25 mouse cellular contexts compared by ENCODE assay signal in genomic region chr7:6364761-6365160, GRCm38 (mm10). TPM values are rescaled to one million over a fixed set of nuclear protein-coding genes. Genes with fewer than 3 reads are reported as not detected.
DNase-seq lines count a peak whose midpoint lies in the region; ATAC-seq lines count a peak whose summit lies in the region.
"Had no signal": no experiment of that assay in that cellular context is flagged by ENCODE, and none has a peak within 500 bp of the region (broad histone marks: within the 10 kb centered on the region; RNA-seq: fewer than 3 reads in every experiment).

No protein-coding gene starts in this region.

- no peak overlapping the region for H3K4me3 ChIP-seq in hindbrain, embryonic 15.5 days
- H3K4me3 ChIP-seq in hindbrain, embryonic 16.5 days (ENCODE audit: low read length), result no peak overlapping the region
- H3K4me3 ChIP-seq: lung, embryonic 15.5 days; neural tube, embryonic 12.5 days had no signal

- WGBS in hindbrain, embryonic 15.5 days, result 64% methylated on average over 1 of the region's 1 CpGs
- WGBS in hindbrain, embryonic 16.5 days, result 50% methylated on average over 1 of the region's 1 CpGs

- H3K4me1 ChIP-seq in hindbrain, embryonic 15.5 days (replicated peaks), result peaks cover 16% of the 10 kb centered on the region
- peaks cover 6% of the 10 kb centered on the region for H3K4me1 ChIP-seq in hindbrain, embryonic 16.5 days (ENCODE audit: control insufficient read depth, insufficient read depth, low read depth, low read length)

- H3K9ac ChIP-seq in hindbrain, embryonic 15.5 days, result no peak overlapping the region
- no peak overlapping the region for H3K9ac ChIP-seq in hindbrain, embryonic 16.5 days (ENCODE audit: low read depth, low read length)
- H3K9ac ChIP-seq: limb, embryonic 12.5 days; liver, embryonic 14.5 days; lung, embryonic 15.5 days; midbrain, embryonic 13.5 days; neural tube, embryonic 12.5 days had no signal

- no peaks in the 10 kb centered on the region for H3K9me3 ChIP-seq in hindbrain, embryonic 15.5 days
- H3K9me3 ChIP-seq in hindbrain, embryonic 16.5 days (ENCODE audit: control insufficient read depth, low read length), result no peaks in the 10 kb centered on the region
- H3K9me3 ChIP-seq: limb, embryonic 12.5 days; lung, embryonic 15.5 days; midbrain, embryonic 13.5 days; neural tube, embryonic 12.5 days had no signal

- H3K27me3 ChIP-seq in hindbrain, embryonic 15.5 days, result no peaks in the 10 kb centered on the region
- H3K27me3 ChIP-seq in hindbrain, embryonic 16.5 days (replicated peaks; ENCODE audit: control insufficient read depth, insufficient read depth, low read length), result no peaks in the 10 kb centered on the region
- H3K27me3 ChIP-seq: limb, embryonic 12.5 days; lung, embryonic 15.5 days; midbrain, embryonic 13.5 days; neural tube, embryonic 12.5 days had no signal

- peak; percentile 6 for DNase-seq in retina, postnatal 1 day
- DNase-seq in retina, embryonic 14.5 days (ENCODE audit: low spot score), result no peak
- peak; percentile 94 for DNase-seq in R1 (ENCODE audit: low read depth, low spot score)
- DNase-seq in left cerebral cortex, adult 8-10 months (ENCODE audit: low spot score in 2 of 2), result no peak
- DNase-seq in layer of hippocampus, postnatal 10 days (ENCODE audit: low spot score in 2 of 2), result no peak
- DNase-seq: adrenal gland, adult 8-10 months; kidney, adult 8-10 months; kidney, postnatal 36 days; layer of hippocampus, adult 9-11 months; spleen, adult 18-20 months; thymus, adult 18-20 months; thymus, postnatal 4 days had no signal

- H3K27ac ChIP-seq in hindbrain, embryonic 15.5 days (replicated peaks), result no peak overlapping the region
- H3K27ac ChIP-seq in hindbrain, embryonic 16.5 days (ENCODE audit: low read depth, low read length), result no peak overlapping the region
- H3K27ac ChIP-seq: limb, embryonic 12.5 days; liver, embryonic 14.5 days; lung, embryonic 15.5 days; midbrain, embryonic 13.5 days; neural tube, embryonic 12.5 days had no signal

- H3K36me3 ChIP-seq in hindbrain, embryonic 15.5 days, result no peaks in the 10 kb centered on the region
- H3K36me3 ChIP-seq in hindbrain, embryonic 16.5 days (ENCODE audit: control insufficient read depth, insufficient read depth, low read length), result no peaks in the 10 kb centered on the region
- H3K36me3 ChIP-seq: limb, embryonic 12.5 days; lung, embryonic 15.5 days; midbrain, embryonic 13.5 days; neural tube, embryonic 12.5 days had no signal

- ATAC-seq in hindbrain, embryonic 15.5 days (ENCODE audit: low FRiP score, low read depth), result no peak
- no peak for ATAC-seq in hindbrain, embryonic 16.5 days
- ATAC-seq: CD4-positive, CD25-positive, alpha-beta regulatory T cell, adult 4 months; forebrain, embryonic 16.5 days; inflammation-experienced regulatory T-cells, adult 6 months; midbrain, embryonic 13.5 days had no signal

- H3K4me2 ChIP-seq in hindbrain, embryonic 15.5 days, result peak overlapping the region; percentile 58; the same call in 1 of the 2 replicates
- no peak overlapping the region for H3K4me2 ChIP-seq in hindbrain, embryonic 16.5 days (ENCODE audit: low read length)

RNA-seq across cellular contexts. Expression of gene Zfp78, which starts 1.7 kb away (rescaled TPM):
- 3.5 and 4.9 TPM in 2 replicates for polyA plus RNA-seq in hindbrain, embryonic 15.5 days (2015; fragmentation: Nextera tagmentation; extraction: Ambion mirVana)
- polyA plus RNA-seq in hindbrain, embryonic 16.5 days (2015; fragmentation: Nextera tagmentation; extraction: Ambion mirVana), result 5.7 and 7.1 TPM in 2 replicates
- total RNA-seq in left cerebral cortex, adult 8-10 months (2022), result 1 to 10 TPM; 3.6 to 9.3 (median 6.7) TPM
- 1 to 10 TPM; 5.2 to 5.8 TPM for total RNA-seq in layer of hippocampus, postnatal 10 days (2021)

RNA-seq across cellular contexts. Expression of gene Zfp28, which starts 18.3 kb away (rescaled TPM):
- 13.8 and 14.2 TPM in 2 replicates for polyA plus RNA-seq in hindbrain, embryonic 15.5 days (2015; fragmentation: Nextera tagmentation; extraction: Ambion mirVana)
- polyA plus RNA-seq in hindbrain, embryonic 16.5 days (2015; fragmentation: Nextera tagmentation; extraction: Ambion mirVana), result 11.8 and 13.4 TPM in 2 replicates
- total RNA-seq in left cerebral cortex, adult 8-10 months (2022), result 10 to 100 TPM in 1 of 4 experiments, 1 to 10 TPM in 3; 7.0 to 11.6 (median 9.3) TPM
- total RNA-seq in layer of hippocampus, postnatal 10 days (2021), result 10 to 100 TPM in 1 of 2 experiments, 1 to 10 TPM in 1; 8.6 to 10.3 TPM

RNA-seq across cellular contexts. Expression of gene Gm3854, which starts 21.2 kb away (rescaled TPM):
- 8.1 and 8.5 TPM in 2 replicates for polyA plus RNA-seq in hindbrain, embryonic 15.5 days (2015; fragmentation: Nextera tagmentation; extraction: Ambion mirVana)
- 7.7 and 8.0 TPM in 2 replicates for polyA plus RNA-seq in hindbrain, embryonic 16.5 days (2015; fragmentation: Nextera tagmentation; extraction: Ambion mirVana)
- 1 to 10 TPM; 5.0 to 6.8 (median 5.9) TPM for total RNA-seq in left cerebral cortex, adult 8-10 months (2022)
- total RNA-seq in layer of hippocampus, postnatal 10 days (2021), result 1 to 10 TPM; 5.6 to 6.8 TPM

RNA-seq across cellular contexts. Expression of gene Zfp583, which starts 33.7 kb away (rescaled TPM):
- 13.6 and 14.7 TPM in 2 replicates for polyA plus RNA-seq in hindbrain, embryonic 15.5 days (2015; fragmentation: Nextera tagmentation; extraction: Ambion mirVana)
- 14.7 and 14.8 TPM in 2 replicates for polyA plus RNA-seq in hindbrain, embryonic 16.5 days (2015; fragmentation: Nextera tagmentation; extraction: Ambion mirVana)
- 10 to 100 TPM in 1 of 4 experiments, 1 to 10 TPM in 3; 9.3 to 10.0 (median 9.6) TPM for total RNA-seq in left cerebral cortex, adult 8-10 months (2022)
- 10 to 100 TPM; 17.6 to 17.8 TPM for total RNA-seq in layer of hippocampus, postnatal 10 days (2021)

RNA-seq across cellular contexts. Expression of gene Smim17, which starts 33.8 kb away (rescaled TPM):
- 7.0 and 8.4 TPM in 2 replicates for polyA plus RNA-seq in hindbrain, embryonic 15.5 days (2015; fragmentation: Nextera tagmentation; extraction: Ambion mirVana)
- 7.2 and 9.5 TPM in 2 replicates for polyA plus RNA-seq in hindbrain, embryonic 16.5 days (2015; fragmentation: Nextera tagmentation; extraction: Ambion mirVana)
- total RNA-seq in left cerebral cortex, adult 8-10 months (2022), result 10 to 100 TPM; 16.9 to 20.0 (median 18.4) TPM
- 10 to 100 TPM; 18.5 to 19.0 TPM for total RNA-seq in layer of hippocampus, postnatal 10 days (2021)
- total RNA-seq: hematopoietic stem cell, adult 5-6 weeks had no signal
- polyA plus RNA-seq: CD4-positive, CD25-positive, alpha-beta regulatory T cell, adult 4 months; embryonic facial prominence, embryonic 11.5 days; inflammation-experienced regulatory T-cells, adult 6 months; lung, embryonic 15.5 days; stomach, embryonic 14.5 days had no signal

Comparison
In these comparisons a context has a peak if more than half of its experiments do, and no peak if none do; other contexts are left out.
1. DNase-seq: peak in retina, postnatal 1 day (single experiment) and R1 (single experiment); none in retina, embryonic 14.5 days (single experiment), left cerebral cortex, adult 8-10 months (0 of 2) and layer of hippocampus, postnatal 10 days (0 of 2).